Mouse (Mus musculus) stomach, embryonic 16.5 days (tissue): Measurements from ENCODE around the gene Cdrt4. TPM values are rescaled to one million over a fixed set of nuclear protein-coding genes. Genes with fewer than 3 reads are reported as not detected.

Experiments used
- ATAC-seq: fragments of 200-750 bp; cut with Nextera tagmentation; 2 replicates; pipeline ENCODE4 v1.8.0; 2017; ENCODE audit warnings: moderate number of reproducible peaks, moderate TSS enrichment; ENCODE audit not compliant: insufficient read depth, low FRiP score
- H3K27ac ChIP-seq: fragments of 300-500 bp; sonication (generic); 2 replicates; pipeline ENCODE4 v1.5.1; 2014; ENCODE audit warnings: low read length
- H3K27me3 ChIP-seq: fragments of 300-500 bp; sonication (generic); 2 replicates; pipeline ENCODE4 v1.6.1; 2014; ENCODE audit warnings: low read length, control low read depth, mixed read lengths; ENCODE audit not compliant: control insufficient read depth, insufficient read depth
- H3K36me3 ChIP-seq: fragments of 300-500 bp; sonication (generic); 2 replicates; pipeline ENCODE4 v1.6.1; 2014; ENCODE audit warnings: low read length; ENCODE audit not compliant: control insufficient read depth, insufficient read depth
- H3K4me1 ChIP-seq: fragments of 300-500 bp; sonication (generic); 2 replicates; pipeline ENCODE4 v1.6.1; 2014; ENCODE audit warnings: low read length, control low read depth, mixed read lengths; ENCODE audit not compliant: control insufficient read depth, insufficient read depth
- H3K4me2 ChIP-seq: fragments of 300-500 bp; sonication (generic); 2 replicates; pipeline ENCODE4 v1.6.1; 2014; ENCODE audit warnings: low read depth, low read length, mixed read lengths
- H3K4me3 ChIP-seq: fragments of 300-500 bp; sonication (generic); replicated peaks from 2 replicates; pipeline ENCODE4 v1.5.1; 2014; ENCODE audit warnings: mild to moderate bottlenecking, low read length
- H3K9ac ChIP-seq: fragments of 300-500 bp; sonication (generic); 2 replicates; pipeline ENCODE4 v1.6.1; 2014; ENCODE audit warnings: low read length
- H3K9me3 ChIP-seq: fragments of 300-500 bp; sonication (generic); replicated peaks from 2 replicates; pipeline ENCODE4 v1.6.1; 2016; ENCODE audit warnings: low read length, control low read depth; ENCODE audit not compliant: control insufficient read depth
- WGBS: fragments of 180-500 bp; shearing (Covaris S2); extraction: QIAGEN DNeasy Blood & Tissue Kit; methylation state at CpG from one replicate; pipeline ENCODE4 v1.1.7; 2014; 5-methylcytosine and 5-hydroxymethylcytosine counted together
- polyA plus RNA-seq: library from polyadenylated mRNA; unstranded; fragments of >200 nt; fragmentation: Nextera tagmentation; extraction: Ambion mirVana; gene quantifications from 2 replicates; pipeline ENCODE4 v1.2.1, GENCODE M21; 2015

Gene Cdrt4
- 0.32 TPM in 1 of 2 replicates, not detected in the other for polyA plus RNA-seq

GRCm38 (mm10) chr11:62951012-62951411 is at the start of gene Cdrt4:
TSS of gene Cdrt4 (plus strand) at chr11:62951193.
- no peak within 1 kb of the TSS for H3K4me2 ChIP-seq
- H3K4me3 ChIP-seq, result no peak within 1 kb of the TSS
- no peak for ATAC-seq
- 0 out of 2 replicates have a peak, but pooled peaks cover 6% of the 10 kb centered on the region for H3K9me3 ChIP-seq
- no peaks in the 10 kb centered on the region for H3K27me3 ChIP-seq
- H3K36me3 ChIP-seq, result no peaks in the 10 kb centered on the region
- 81% methylated on average over 3 of the region's 3 CpGs for WGBS
- H3K27ac ChIP-seq, result no peak within 1 kb of the TSS
- H3K9ac ChIP-seq, result no peak within 1 kb of the TSS
- H3K4me1 ChIP-seq, result no peaks in the 10 kb centered on the region

- H3K36me3 ChIP-seq, result no peaks in the 10 kb centered on the region
- H3K27me3 ChIP-seq, result no peaks in the 10 kb centered on the region
- peak; percentile 56; the same call in 1 of the 2 replicates for ATAC-seq
- H3K4me1 ChIP-seq, result no peaks in the 10 kb centered on the region
- H3K9me3 ChIP-seq, result no peaks in the 10 kb centered on the region
- H3K4me2 ChIP-seq, result no peak overlapping the region
- no peak overlapping the region for H3K9ac ChIP-seq
- H3K4me3 ChIP-seq, result no peak overlapping the region
- no peak overlapping the region for H3K27ac ChIP-seq
- 32% methylated on average over 12 of the region's 12 CpGs for WGBS
Measured at GRCm38 (mm10) chr11:62901699-62902323, 49.2 kb upstream of the Cdrt4 start.

- Histone ChIP-seq H3K36me3 (no peaks in the 10 kb centered on the region), H3K4me1 (no peaks in the 10 kb centered on the region), H3K9me3 (no peaks in the 10 kb centered on the region), H3K4me3 (no peak overlapping the region), H3K27ac (no peak overlapping the region), H3K4me2 (no peak overlapping the region), H3K27me3 (no peaks in the 10 kb centered on the region), H3K9ac (no peak overlapping the region)
- 77% methylated on average over 5 of the region's 6 CpGs for WGBS
- ATAC-seq, result no peak
Measured at GRCm38 (mm10) chr11:62903871-62904495, 47.0 kb upstream of the Cdrt4 start.

- Histone ChIP-seq H3K27ac (no peak overlapping the region), H3K4me1 (no peaks in the 10 kb centered on the region), H3K36me3 (no peaks in the 10 kb centered on the region), H3K9ac (no peak overlapping the region), H3K4me2 (no peak overlapping the region), H3K4me3 (no peak overlapping the region), H3K9me3 (no peaks in the 10 kb centered on the region), H3K27me3 (no peaks in the 10 kb centered on the region)
- no peak for ATAC-seq
- 75% methylated on average over 3 of the region's 3 CpGs for WGBS
Measured at GRCm38 (mm10) chr11:62909720-62910306, 41.2 kb upstream of the Cdrt4 start.

GRCm38 (mm10) chr11:62911362-62911761 is 39.6 kb upstream of the Cdrt4 start:
- 52% methylated on average over 8 of the region's 8 CpGs for whole genome bisulfite sequencing
- H3K9me3 ChIP-seq, result no peaks in the 10 kb centered on the region
- H3K27ac ChIP-seq, result peak overlapping the region; percentile 56
- no peaks in the 10 kb centered on the region for H3K27me3 ChIP-seq
- no peaks in the 10 kb centered on the region for H3K4me1 ChIP-seq
- H3K4me2 ChIP-seq, result no peak overlapping the region
- peak; percentile 66; the same call in 1 of the 2 replicates for ATAC-seq
- no peaks in the 10 kb centered on the region for H3K36me3 ChIP-seq
- no peak overlapping the region for H3K4me3 ChIP-seq
- no peak overlapping the region for H3K9ac ChIP-seq

- no peak overlapping the region for H3K4me3 ChIP-seq
- H3K9me3 ChIP-seq, result no peaks in the 10 kb centered on the region
- H3K36me3 ChIP-seq, result no peaks in the 10 kb centered on the region
- no peak for ATAC-seq
- no peak overlapping the region for H3K4me2 ChIP-seq
- WGBS, result 92% methylated on average over 2 of the region's 2 CpGs
- H3K27me3 ChIP-seq, result no peaks in the 10 kb centered on the region
- H3K9ac ChIP-seq, result no peak overlapping the region
- no peak overlapping the region for H3K27ac ChIP-seq
- H3K4me1 ChIP-seq, result no peaks in the 10 kb centered on the region
Measured at GRCm38 (mm10) chr11:62913141-62913540, 37.9 kb upstream of the Cdrt4 start.

- Histone ChIP-seq H3K27ac (no peak overlapping the region), H3K9me3 (no peaks in the 10 kb centered on the region), H3K27me3 (no peaks in the 10 kb centered on the region), H3K4me2 (no peak overlapping the region), H3K36me3 (no peaks in the 10 kb centered on the region), H3K4me1 (no peaks in the 10 kb centered on the region), H3K9ac (no peak overlapping the region), H3K4me3 (no peak overlapping the region)
- ATAC-seq, result no peak
- WGBS, result 56% methylated on average over 6 of the region's 6 CpGs
Measured at GRCm38 (mm10) chr11:62914532-62914931, 36.5 kb upstream of the Cdrt4 start.

- no peak overlapping the region for H3K4me2 ChIP-seq
- H3K9ac ChIP-seq, result no peak overlapping the region
- ATAC-seq, result no peak
- no peaks in the 10 kb centered on the region for H3K27me3 ChIP-seq
- H3K36me3 ChIP-seq, result no peaks in the 10 kb centered on the region
- H3K27ac ChIP-seq, result no peak overlapping the region
- H3K9me3 ChIP-seq, result no peaks in the 10 kb centered on the region
- WGBS, result 58% methylated on average over 2 of the region's 2 CpGs
- no peak overlapping the region for H3K4me3 ChIP-seq
- peaks cover 6% of the 10 kb centered on the region for H3K4me1 ChIP-seq
Measured at GRCm38 (mm10) chr11:62915486-62915885, 35.5 kb upstream of the Cdrt4 start.

GRCm38 (mm10) chr11:62916765-62917164 is 34.2 kb upstream of the Cdrt4 start:
- Histone ChIP-seq H3K4me1 (peaks cover 7% of the 10 kb centered on the region), H3K9me3 (no peaks in the 10 kb centered on the region), H3K4me2 (no peak overlapping the region), H3K4me3 (no peak overlapping the region), H3K27ac (no peak overlapping the region), H3K27me3 (no peaks in the 10 kb centered on the region), H3K9ac (no peak overlapping the region), H3K36me3 (no peaks in the 10 kb centered on the region)
- no peak for ATAC-seq
- 17% methylated on average over 2 of the region's 2 CpGs for WGBS
